ENCODE assay signal across 22 mouse cellular contexts in the genomic region with DNA sequence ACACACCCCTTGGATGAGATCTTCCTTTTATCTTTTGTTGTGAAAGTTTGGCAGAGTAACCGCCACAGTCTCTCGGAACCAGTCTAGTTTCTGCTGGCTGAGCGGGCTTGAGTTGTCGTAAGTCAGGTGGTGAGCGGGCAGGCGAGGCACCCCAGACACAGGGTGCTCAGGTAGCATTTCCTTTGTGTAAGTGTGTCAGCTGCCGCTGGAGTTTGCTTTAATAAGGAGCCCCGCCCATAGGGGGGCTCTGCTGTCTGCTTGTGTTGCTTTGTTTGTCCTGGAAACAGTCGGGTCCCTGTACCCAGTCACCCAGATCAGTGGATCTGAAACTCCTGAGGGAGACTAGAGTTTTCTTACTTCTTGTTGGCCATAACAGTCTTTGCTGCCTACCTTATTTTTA. TPM values are rescaled to one million over a fixed set of nuclear protein-coding genes. Genes with fewer than 3 reads are reported as not detected.
DNase-seq lines count a peak whose midpoint lies in the region; ATAC-seq and TF ChIP-seq lines count a peak whose summit lies in the region.
"Had no signal": no experiment of that assay in that cellular context is flagged by ENCODE, and none has a peak within 500 bp of the region (broad histone marks: within the 10 kb centered on the region; RNA-seq: fewer than 3 reads in every experiment).

No protein-coding gene starts in this region.

- H3K4me1 ChIP-seq in ES-E14 (ENCODE audit: control insufficient read depth in 2 of 2, insufficient read depth in 2 of 2, low read length in 2 of 2, poor library complexity in 1 of 2), result peaks cover 5 to 23% of the 10 kb centered on the region in 2 experiments
- H3K4me1 ChIP-seq in embryonic facial prominence, embryonic 14.5 days (ENCODE audit: control insufficient read depth, insufficient read depth, low read length), result no peaks in the 10 kb centered on the region
- H3K4me1 ChIP-seq: embryonic facial prominence, embryonic 15.5 days; limb, embryonic 12.5 days had no signal

- ATAC-seq in embryonic facial prominence, embryonic 14.5 days (ENCODE audit: low read depth), result peak; percentile 83
- ATAC-seq: hindbrain, postnatal 0 days; lung, postnatal 0 days; midbrain, embryonic 15.5 days had no signal

- WGBS in embryonic facial prominence, embryonic 14.5 days, result 41% methylated on average over 9 of the region's 9 CpGs

- no peak overlapping the region for H3K27ac ChIP-seq in ES-E14 (ENCODE audit: insufficient read depth, low read depth, low read length, poor library complexity, severe bottlenecking)
- no peak overlapping the region for H3K27ac ChIP-seq in embryonic facial prominence, embryonic 14.5 days (replicated peaks; ENCODE audit: low read depth, low read length)
- H3K27ac ChIP-seq: embryonic facial prominence, embryonic 15.5 days; gastrocnemius, adult 2 months; hindbrain, postnatal 0 days; limb, embryonic 12.5 days; liver, embryonic 13.5 days; midbrain, embryonic 15.5 days had no signal

- H3K4me2 ChIP-seq in embryonic facial prominence, embryonic 14.5 days (ENCODE audit: low read depth, low read length), result no peak overlapping the region
- H3K4me2 ChIP-seq: embryonic facial prominence, embryonic 15.5 days; limb, embryonic 12.5 days; liver, embryonic 13.5 days; midbrain, embryonic 15.5 days had no signal

- H3K4me3 ChIP-seq in ES-E14 (ENCODE audit: insufficient read depth in 1 of 2, low read depth in 1 of 2, low read length in 2 of 2, poor library complexity in 1 of 2, severe bottlenecking in 1 of 2), result no peak overlapping the region
- no peak overlapping the region for H3K4me3 ChIP-seq in embryonic facial prominence, embryonic 14.5 days (ENCODE audit: low read depth, low read length)
- H3K4me3 ChIP-seq: embryonic facial prominence, embryonic 15.5 days; gastrocnemius, adult 2 months; limb, embryonic 12.5 days; liver, embryonic 13.5 days; megakaryocyte, embryonic 14.5 days; midbrain, embryonic 15.5 days had no signal

- no peaks in the 10 kb centered on the region for H3K27me3 ChIP-seq in embryonic facial prominence, embryonic 14.5 days (replicated peaks; ENCODE audit: control insufficient read depth, insufficient read depth, low read length)
- H3K27me3 ChIP-seq: embryonic facial prominence, embryonic 15.5 days; limb, embryonic 12.5 days; liver, embryonic 13.5 days; midbrain, embryonic 15.5 days had no signal

- no peaks in the 10 kb centered on the region for H3K9me3 ChIP-seq in ES-E14 (ENCODE audit: control insufficient read depth, insufficient read depth, low read depth, low read length)
- H3K9me3 ChIP-seq in embryonic facial prominence, embryonic 14.5 days (ENCODE audit: control insufficient read depth, low read length), result no peaks in the 10 kb centered on the region
- H3K9me3 ChIP-seq: embryonic facial prominence, embryonic 15.5 days; limb, embryonic 12.5 days; liver, embryonic 13.5 days; megakaryocyte, embryonic 14.5 days; midbrain, embryonic 15.5 days had no signal

- peak; percentile 59 for DNase-seq in heart, adult 11 months
- no peak for DNase-seq in heart, adult 8-10 months (ENCODE audit: low spot score)
- DNase-seq in kidney, postnatal 4 days, result peak; percentile 6 to 19
- DNase-seq in kidney, adult 18-20 months, result no peak
- peak; percentile 21 for DNase-seq in ES-E14 (ENCODE audit: low read depth, low spot score)
- DNase-seq in embryonic facial prominence, embryonic 14.5 days (ENCODE audit: low spot score), result peak; percentile 44
- DNase-seq in right cerebral cortex, postnatal 25 days, result no peak
- DNase-seq: adrenal gland, adult 8-10 months; cerebellum, adult 11 months; cerebellum, postnatal 36 days; gastrocnemius, adult 2 months; kidney, adult 9 months; layer of hippocampus, adult 9-11 months; liver, embryonic 13.5 days; spleen, adult 18-20 months; thymus, postnatal 14 days had no signal

- in situ Hi-C loops in ES-E14 (cut with MboI; ENCODE audit: low sequenced_read_pairs in 2 of 2, unreplicated experiment in 2 of 2), result no loop called here

- H3K9ac ChIP-seq in ES-E14 (ENCODE audit: insufficient read depth, low read depth, low read length, poor library complexity, severe bottlenecking), result no peak overlapping the region
- H3K9ac ChIP-seq in embryonic facial prominence, embryonic 14.5 days (ENCODE audit: low read depth, low read length), result no peak overlapping the region
- H3K9ac ChIP-seq: embryonic facial prominence, embryonic 15.5 days; limb, embryonic 12.5 days; liver, embryonic 13.5 days; midbrain, embryonic 15.5 days had no signal

- H3K36me3 ChIP-seq in ES-E14 (ENCODE audit: control insufficient read depth, insufficient read depth, low read length, poor library complexity, severe bottlenecking), result no peaks in the 10 kb centered on the region
- no peaks in the 10 kb centered on the region for H3K36me3 ChIP-seq in embryonic facial prominence, embryonic 14.5 days (ENCODE audit: control insufficient read depth, insufficient read depth, low read length)
- H3K36me3 ChIP-seq: embryonic facial prominence, embryonic 15.5 days; limb, embryonic 12.5 days; liver, embryonic 13.5 days; midbrain, embryonic 15.5 days had no signal

TF ChIP-seq in ES-E14, 5 proteins besides CTCF, POLR2A, EP300 and RAD21:
- TF ChIP-seq ZC3H11A (IDR thresholded peaks at IDR 0.05; ENCODE audit: borderline replicate concordance, low read depth, low read length), result no peak
- TF ChIP-seq HCFC1 (IDR thresholded peaks at IDR 0.05; ENCODE audit: borderline replicate concordance, insufficient read depth, low read length), result no peak
- TF ChIP-seq MAFK (IDR thresholded peaks at IDR 0.05; ENCODE audit: insufficient read depth, low read depth, low read length), result no peak
- TF ChIP-seq ZNF384 (IDR thresholded peaks at IDR 0.05; ENCODE audit: low read depth, low read length), result no peak
- TF ChIP-seq CHD2 (IDR thresholded peaks at IDR 0.05; ENCODE audit: low read depth, low read length), result no peak

RNA-seq across cellular contexts. Expression of gene Etv6, which starts 47.5 kb away (rescaled TPM):
- total RNA-seq in heart, adult 8-10 months (2022), result 10 to 100 TPM in 3 of 4 experiments, 1 to 10 TPM in 1; 7.9 to 13.5 (median 11.0) TPM
- 9.7 and 11.8 TPM in 2 replicates for total RNA-seq in ES-E14 (2012; rRNA removed)
- polyA plus RNA-seq in embryonic facial prominence, embryonic 14.5 days (2014; fragmentation: Nextera tagmentation; extraction: Ambion mirVana), result 12.0 and 12.4 TPM in 2 replicates

Comparison
In these comparisons a context has a peak if more than half of its experiments do, and no peak if none do; other contexts are left out.
1. DNase-seq: peak in heart, adult 11 months (single experiment), kidney, postnatal 4 days (2 of 2), ES-E14 (single experiment) and embryonic facial prominence, embryonic 14.5 days (single experiment); none in heart, adult 8-10 months (single experiment), kidney, adult 18-20 months (single experiment) and right cerebral cortex, postnatal 25 days (single experiment).